Mouse (Mus musculus): ENCODE results near the gene Tgfb1.

GRCm38 (mm10) chr7:25711731-25712197, 25.0 kb downstream of the Tgfb1 start:
- TF ChIP-seq CTCF (IDR thresholded peaks at IDR 0.05; ENCODE audit: low read depth, low read length) (no peak), POLR2A (IDR thresholded peaks at IDR 0.05; ENCODE audit: extremely low read depth, insufficient read depth, low read length) (no peak)

All from liver, adult 2 months (tissue).